Mouse (Mus musculus) midbrain, embryonic 14.5 days (tissue): Measurements from ENCODE around the gene Ncoa1. TPM values are rescaled to one million over a fixed set of nuclear protein-coding genes. Genes with fewer than 3 reads are reported as not detected.
A peak's percentile ranks its signal among the peaks of the same experiment; 100 is the strongest.

Experiments used
- ATAC-seq: fragments of 200-750 bp; cut with Nextera tagmentation; 2 replicates; pipeline ENCODE4 v1.8.0; 2017; ENCODE audit warnings: moderate number of reproducible peaks, moderate library complexity; ENCODE audit not compliant: low FRiP score, low TSS enrichment
- DNase-seq: peaks from one replicate; pipeline ENCODE4 v3.0.0-alpha.2; 2015
- H3K27ac ChIP-seq: fragments of 300-500 bp; sonication (generic); replicated peaks from 2 replicates; pipeline ENCODE4 v1.5.1; 2014; ENCODE audit warnings: mild to moderate bottlenecking, low read depth, low read length, moderate library complexity
- H3K27me3 ChIP-seq: fragments of 300-500 bp; sonication (generic); 2 replicates; pipeline ENCODE4 v1.6.1; 2014; ENCODE audit warnings: low read length, control low read depth, mixed read lengths; ENCODE audit not compliant: control insufficient read depth, insufficient read depth
- H3K36me3 ChIP-seq: fragments of 300-500 bp; sonication (generic); 2 replicates; pipeline ENCODE4 v1.6.1; 2014; ENCODE audit warnings: low read length, control low read depth; ENCODE audit not compliant: control insufficient read depth, insufficient read depth
- H3K4me1 ChIP-seq: fragments of 300-500 bp; sonication (generic); 2 replicates; pipeline ENCODE4 v1.6.1; 2014; ENCODE audit warnings: mild to moderate bottlenecking, antibody characterized with exemption, low read length, control low read depth; ENCODE audit not compliant: control insufficient read depth, insufficient read depth
- H3K4me2 ChIP-seq: fragments of 300-500 bp; sonication (generic); 2 replicates; pipeline ENCODE4 v1.6.1; 2014; ENCODE audit warnings: mild to moderate bottlenecking, low read length, moderate library complexity
- H3K4me3 ChIP-seq: fragments of 300-500 bp; sonication (generic); replicated peaks from 2 replicates; pipeline ENCODE4 v1.5.1; 2014; ENCODE audit warnings: low read depth, low read length
- H3K9ac ChIP-seq: fragments of 300-500 bp; sonication (generic); replicated peaks from 2 replicates; pipeline ENCODE4 v1.6.1; 2014; ENCODE audit warnings: mild to moderate bottlenecking, low read length, moderate library complexity
- H3K9me3 ChIP-seq: fragments of 300-500 bp; sonication (generic); 2 replicates; pipeline ENCODE4 v1.6.1; 2016; ENCODE audit warnings: low read length, control low read depth, mixed read lengths; ENCODE audit not compliant: control insufficient read depth
- WGBS: fragments of 180-500 bp; shearing (Covaris S2); extraction: QIAGEN DNeasy Blood & Tissue Kit; methylation state at CpG from one replicate; pipeline ENCODE4 v1.1.7; 2014; 5-methylcytosine and 5-hydroxymethylcytosine counted together
- polyA plus RNA-seq: library from polyadenylated mRNA; unstranded; fragments of >200 nt; fragmentation: Nextera tagmentation; extraction: Ambion mirVana; gene quantifications from 2 replicates; pipeline ENCODE4 v1.2.1, GENCODE M21; 2014

Ncoa1 gene
- polyA plus RNA-seq, 1 experiment from 2014 or later: 13.9 TPM

DNA sequence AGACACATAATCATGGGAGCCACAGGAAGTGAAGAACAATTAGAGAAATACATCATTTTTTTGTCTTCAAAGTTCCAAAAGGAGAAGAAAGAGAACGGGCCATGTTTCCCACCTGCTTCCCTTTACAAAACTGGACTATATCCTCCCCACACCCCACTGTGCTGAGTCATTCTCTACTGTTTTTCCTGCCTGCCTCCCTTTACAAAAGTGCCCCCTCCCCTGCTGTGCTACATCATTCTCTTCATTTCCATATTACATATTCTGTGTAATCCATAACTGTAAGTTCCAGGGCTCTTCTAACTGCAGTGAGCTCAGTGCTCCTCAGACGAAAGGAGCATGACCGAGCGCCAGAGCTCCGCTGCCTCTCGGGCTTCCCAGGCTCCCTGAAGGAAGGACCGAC, 80.8 kb downstream of the Ncoa1 start:
- Histone ChIP-seq H3K4me3 (no peak overlapping the region), H3K4me2 (no peak overlapping the region), H3K9ac (no peak overlapping the region), H3K36me3 (no peaks in the 10 kb centered on the region), H3K27me3 (no peaks in the 10 kb centered on the region), H3K9me3 (no peaks in the 10 kb centered on the region), H3K4me1 (no peaks in the 10 kb centered on the region), H3K27ac (no peak overlapping the region)
- no peak for DNase-seq
- no peak for ATAC-seq
- WGBS: 66% methylated on average over 7 of the region's 7 CpGs

DNA sequence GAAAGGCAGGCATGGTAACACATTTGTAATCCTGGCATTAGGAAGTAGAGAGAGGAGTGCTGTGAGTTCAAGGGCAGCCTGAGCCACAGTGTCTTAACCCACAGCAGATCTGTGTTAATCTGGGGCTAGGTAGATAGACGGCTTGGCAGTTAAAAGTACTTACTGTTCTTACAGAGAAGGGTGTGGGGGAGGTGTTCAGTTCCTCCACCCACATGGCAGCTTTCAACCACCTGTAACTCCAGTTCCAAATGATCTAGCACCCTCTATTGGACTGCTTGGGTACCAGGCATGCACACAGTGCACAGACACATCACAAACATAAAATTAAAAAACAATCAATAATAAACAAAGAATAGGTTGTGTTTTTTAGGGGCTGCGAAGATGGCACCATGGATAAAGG, 84.4 kb downstream of the Ncoa1 start:
- WGBS: 78% methylated on average over 2 of the region's 2 CpGs

DNA sequence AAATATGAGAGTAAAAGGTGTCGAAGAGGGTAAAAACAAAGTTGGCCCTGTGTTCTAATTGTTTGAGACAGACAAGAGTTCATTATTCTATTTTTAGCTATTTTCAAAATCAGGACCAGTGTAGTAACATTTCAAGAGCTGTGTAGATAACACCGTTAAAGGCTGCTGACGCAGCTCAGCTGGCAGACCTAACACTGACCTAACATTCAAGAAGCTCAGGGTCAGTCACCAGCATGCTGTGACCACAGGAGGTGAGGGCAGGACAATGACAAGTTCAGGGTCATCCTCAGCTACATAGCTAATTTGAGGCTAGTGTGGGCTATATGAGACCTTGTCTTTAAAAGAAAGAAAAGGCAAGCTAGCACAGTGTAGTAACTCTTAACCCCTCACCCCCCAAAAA, 84.9 kb downstream of the Ncoa1 start:
- Histone ChIP-seq H3K27ac (no peak overlapping the region), H3K9me3 (no peaks in the 10 kb centered on the region), H3K4me2 (no peak overlapping the region), H3K4me1 (no peaks in the 10 kb centered on the region), H3K36me3 (no peaks in the 10 kb centered on the region), H3K27me3 (no peaks in the 10 kb centered on the region), H3K4me3 (no peak overlapping the region), H3K9ac (no peak overlapping the region)
- DNase-seq (no peak), ATAC-seq (no peak)
- 86% methylated on average over 3 of the region's 3 CpGs for WGBS

More for the DNA sequence above, 84.4 kb downstream of the Ncoa1 start:
- Histone ChIP-seq H3K36me3 (no peaks in the 10 kb centered on the region), H3K4me2 (no peak overlapping the region), H3K4me3 (no peak overlapping the region), H3K9me3 (no peaks in the 10 kb centered on the region), H3K4me1 (no peaks in the 10 kb centered on the region), H3K9ac (no peak overlapping the region), H3K27me3 (no peaks in the 10 kb centered on the region), H3K27ac (no peak overlapping the region)
- no peak for ATAC-seq
- no peak for DNase-seq

DNA sequence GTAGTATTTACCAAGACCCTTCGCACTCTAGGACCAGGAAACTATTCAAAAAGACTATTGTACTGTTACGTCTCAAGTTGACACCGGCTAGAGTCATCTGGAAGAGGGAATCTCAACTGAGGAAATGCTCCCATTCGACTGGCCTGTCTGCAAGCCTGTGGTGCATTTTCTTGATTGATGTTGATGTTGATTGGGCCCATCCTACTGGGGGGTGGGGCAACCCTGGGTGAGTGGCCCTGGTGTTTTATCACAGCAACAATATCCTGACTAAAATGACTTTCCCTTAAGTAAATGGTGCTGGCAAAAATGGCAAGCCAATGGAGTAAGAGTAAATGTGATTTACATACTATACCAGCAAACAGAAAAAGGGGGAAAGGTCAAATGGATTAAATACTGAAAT, 85.7 kb downstream of the Ncoa1 start:
- ATAC-seq: no peak
- Histone ChIP-seq H3K27me3 (no peaks in the 10 kb centered on the region), H3K4me2 (no peak overlapping the region), H3K27ac (no peak overlapping the region), H3K9ac (no peak overlapping the region), H3K9me3 (no peaks in the 10 kb centered on the region), H3K36me3 (no peaks in the 10 kb centered on the region), H3K4me3 (no peak overlapping the region), H3K4me1 (no peaks in the 10 kb centered on the region)
- DNase-seq: no peak
- 74% methylated on average over 4 of the region's 4 CpGs for WGBS

DNA sequence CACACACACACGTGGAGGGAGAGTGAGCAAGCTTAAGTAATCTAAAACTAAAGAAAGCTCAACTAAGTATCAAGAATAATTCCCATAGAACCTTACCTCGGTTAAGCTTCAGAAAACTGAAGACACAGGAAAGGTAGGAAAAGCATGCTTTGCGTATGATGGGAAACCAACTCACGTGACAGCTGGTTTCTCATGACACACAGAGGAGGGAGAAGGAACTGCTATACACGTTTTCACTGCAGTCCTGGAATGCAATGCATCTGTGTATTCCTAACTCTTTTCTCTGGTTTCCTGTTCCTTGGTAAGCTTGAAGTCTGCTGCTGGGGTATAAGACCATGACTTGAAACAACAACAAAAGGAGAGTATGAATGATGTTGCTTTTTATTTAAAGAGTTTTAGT, 86.3 kb downstream of the Ncoa1 start:
- H3K9ac ChIP-seq: no peak overlapping the region
- no peak overlapping the region for H3K4me3 ChIP-seq
- no peaks in the 10 kb centered on the region for H3K36me3 ChIP-seq
- WGBS: 69% methylated on average over 5 of the region's 5 CpGs
- no peaks in the 10 kb centered on the region for H3K27me3 ChIP-seq
- no peaks in the 10 kb centered on the region for H3K9me3 ChIP-seq
- DNase-seq: no peak
- ATAC-seq: no peak
- H3K4me1 ChIP-seq: no peaks in the 10 kb centered on the region
- H3K27ac ChIP-seq: no peak overlapping the region
- no peak overlapping the region for H3K4me2 ChIP-seq

DNA sequence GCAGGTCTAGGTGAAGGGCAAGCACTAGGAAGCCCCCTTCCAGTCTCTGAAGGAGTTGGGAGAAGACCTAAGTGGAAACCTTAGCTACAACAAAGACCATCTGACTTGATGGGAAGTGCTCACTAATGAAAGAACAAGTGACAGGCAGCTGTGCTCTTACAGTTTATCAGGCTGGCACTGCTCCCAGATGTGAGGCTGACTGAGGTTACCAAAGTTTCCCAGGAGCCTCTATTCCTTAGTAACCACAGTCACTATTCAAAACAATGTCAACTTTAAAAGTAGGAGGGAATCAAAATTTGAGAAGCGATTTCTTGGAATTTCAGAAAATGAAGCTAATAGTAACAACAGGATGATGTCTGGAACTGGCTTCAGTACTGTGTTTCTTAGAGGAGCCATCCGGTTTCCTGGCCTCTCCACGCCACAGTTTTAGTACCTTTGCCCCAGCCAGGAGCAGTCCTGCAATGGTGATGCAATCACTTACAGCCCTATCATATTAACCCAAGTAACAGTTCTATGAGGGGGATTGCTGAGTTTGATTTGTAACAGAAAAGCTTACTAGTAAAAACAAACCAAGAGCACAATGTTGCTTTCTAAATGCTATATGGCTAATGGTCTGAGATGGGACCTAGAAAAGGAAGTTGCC, 90.8 kb downstream of the Ncoa1 start:
- ATAC-seq: no peak
- WGBS: 94% methylated on average over 3 of the region's 3 CpGs
- H3K4me2 ChIP-seq: no peak overlapping the region
- no peaks in the 10 kb centered on the region for H3K9me3 ChIP-seq
- H3K36me3 ChIP-seq: no peaks in the 10 kb centered on the region
- DNase-seq: no peak
- no peak overlapping the region for H3K4me3 ChIP-seq
- no peaks in the 10 kb centered on the region for H3K27me3 ChIP-seq
- H3K4me1 ChIP-seq: no peaks in the 10 kb centered on the region
- no peak overlapping the region for H3K9ac ChIP-seq
- no peak overlapping the region for H3K27ac ChIP-seq

DNA sequence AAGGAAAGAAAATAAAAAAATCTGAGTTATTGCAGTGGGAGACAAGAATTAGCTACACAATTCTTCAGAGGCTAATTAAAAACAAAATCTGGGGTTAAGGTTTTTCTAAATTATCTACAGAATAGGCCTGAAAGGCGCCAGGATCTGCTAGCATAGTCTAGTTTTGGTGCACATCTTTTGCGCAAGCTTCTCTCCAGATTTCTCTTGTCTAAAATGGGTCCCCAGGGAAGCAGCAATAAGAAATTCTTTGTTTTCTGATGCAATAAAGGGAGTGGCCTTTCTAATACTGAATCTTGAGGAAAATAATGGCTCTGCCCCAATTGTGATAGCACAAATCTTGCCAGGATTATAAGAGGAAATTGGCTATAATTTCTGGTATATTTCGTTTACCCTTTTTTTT, 93.9 kb downstream of the Ncoa1 start:
- ATAC-seq: no peak
- Histone ChIP-seq H3K4me1 (no peaks in the 10 kb centered on the region), H3K27ac (no peak overlapping the region), H3K4me3 (no peak overlapping the region), H3K9me3 (no peaks in the 10 kb centered on the region), H3K36me3 (no peaks in the 10 kb centered on the region), H3K4me2 (no peak overlapping the region), H3K9ac (no peak overlapping the region), H3K27me3 (no peaks in the 10 kb centered on the region)
- no peak for DNase-seq
- 95% methylated on average over 3 of the region's 3 CpGs for WGBS

DNA sequence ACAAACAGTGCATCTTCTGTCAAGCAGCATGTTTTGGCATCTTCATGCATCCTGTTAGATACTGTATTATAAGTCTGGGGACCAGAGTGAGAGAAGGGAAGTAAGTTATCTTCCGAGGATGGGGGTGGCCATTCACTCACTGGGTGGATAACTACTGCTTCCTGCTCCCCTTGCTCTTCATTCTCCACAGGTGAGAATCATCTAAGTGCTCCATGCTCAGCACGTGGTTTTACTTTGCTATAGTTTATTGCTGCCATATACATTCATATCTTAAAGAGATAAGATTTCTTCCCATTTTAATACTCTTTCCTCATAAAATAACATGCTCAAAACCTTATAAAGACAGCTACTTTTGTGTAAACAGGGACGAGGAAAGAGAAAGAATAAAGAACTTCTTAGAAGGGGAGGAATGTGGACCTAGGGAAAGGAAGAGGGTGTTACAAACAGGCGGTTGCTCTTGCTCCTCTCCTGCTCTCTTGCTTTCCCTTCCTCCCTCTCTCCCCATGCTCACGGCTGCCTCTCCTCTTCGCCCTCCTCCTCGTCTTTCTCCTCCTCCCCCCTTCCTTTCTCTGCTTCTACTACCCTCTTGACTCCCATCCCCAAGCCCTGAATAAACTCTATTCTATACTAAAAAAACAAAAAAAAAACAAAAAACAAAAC, 97.6 kb downstream of the Ncoa1 start:
- Histone ChIP-seq H3K4me3 (no peak overlapping the region), H3K4me2 (no peak overlapping the region), H3K9ac (no peak overlapping the region), H3K9me3 (no peaks in the 10 kb centered on the region), H3K27me3 (no peaks in the 10 kb centered on the region), H3K36me3 (no peaks in the 10 kb centered on the region), H3K4me1 (peaks cover 9% of the 10 kb centered on the region; the same call in 1 of the 2 replicates), H3K27ac (no peak overlapping the region)
- DNase-seq (no peak), ATAC-seq (no peak)
- WGBS: 66% methylated on average over 7 of the region's 7 CpGs

DNA sequence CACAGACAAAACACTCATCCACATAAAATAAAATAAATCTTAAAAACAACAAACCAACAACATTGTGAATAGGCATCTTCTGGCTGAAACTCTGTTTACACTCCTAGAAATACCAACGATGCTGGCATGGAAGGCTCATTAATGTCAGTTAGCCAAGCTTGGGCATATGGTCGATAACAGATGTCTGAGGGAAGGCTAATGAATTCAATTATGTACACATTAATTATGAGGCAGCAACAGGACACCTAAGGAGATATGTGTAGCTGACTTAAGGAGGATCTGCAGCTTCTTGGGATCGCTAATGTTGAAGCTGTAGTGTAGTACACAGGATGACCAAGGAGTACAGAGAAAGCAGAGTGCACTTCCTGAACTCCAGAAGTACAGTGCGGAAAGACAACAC, 100.5 kb downstream of the Ncoa1 start:
- ATAC-seq: no peak
- Histone ChIP-seq H3K4me2 (no peak overlapping the region), H3K4me3 (no peak overlapping the region), H3K27me3 (no peaks in the 10 kb centered on the region), H3K4me1 (peaks cover 9% of the 10 kb centered on the region; the same call in 1 of the 2 replicates), H3K9ac (no peak overlapping the region), H3K36me3 (no peaks in the 10 kb centered on the region), H3K27ac (no peak overlapping the region), H3K9me3 (no peaks in the 10 kb centered on the region)
- peak; percentile 25 for DNase-seq
- 78% methylated on average over 4 of the region's 4 CpGs for WGBS
